Mouse (Mus musculus) kidney, postnatal 4 days (tissue): ENCODE results near the gene Opn4.

ENCODE experiments used
- DNase-seq, 2 experiments: peaks; one replicate each; pipeline ENCODE4 v3.0.0; 2021; ENCODE audit warnings: mixed read lengths in 2 of 2

Gene Opn4

DNA sequence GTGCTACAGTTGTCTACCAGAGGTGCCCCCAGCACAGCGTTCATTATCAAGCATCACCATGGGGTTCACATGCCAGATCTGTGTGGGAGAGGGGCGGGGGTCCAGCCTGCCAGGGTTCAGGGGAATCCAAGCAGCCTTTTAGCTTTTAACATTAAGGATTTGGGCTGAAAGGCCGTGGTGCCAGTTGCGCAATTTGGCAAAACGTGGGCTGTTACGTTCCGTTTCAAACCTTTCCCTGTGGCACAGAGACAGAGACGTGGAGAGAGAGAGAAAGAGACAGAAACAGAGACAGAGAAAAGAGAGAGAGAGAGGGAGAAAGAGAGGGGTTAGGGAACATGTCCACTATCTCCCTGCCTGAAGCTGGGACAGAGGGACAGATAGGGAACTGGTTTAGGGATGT is 38.3 kb downstream of the Opn4 start:
- DNase-seq, result no peak

DNA sequence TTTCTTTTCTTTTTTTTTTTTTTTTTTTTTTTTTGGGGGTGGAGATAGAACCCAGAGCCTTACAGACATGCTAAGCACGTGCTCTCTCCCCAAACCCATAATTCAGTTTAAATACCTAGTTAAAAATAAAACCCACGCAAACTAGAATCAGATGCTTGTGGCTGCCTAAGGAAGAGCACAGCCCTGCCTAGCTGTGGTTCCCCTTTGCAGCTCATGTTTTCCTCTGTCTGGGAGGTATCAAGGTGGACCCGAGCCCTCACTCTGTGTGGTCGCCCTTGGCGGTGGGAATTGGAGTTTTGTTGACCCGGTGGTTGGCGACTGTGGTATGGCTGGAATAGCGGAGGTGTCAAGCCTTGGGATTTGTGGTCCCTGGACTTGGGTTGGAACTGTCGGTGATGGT is 41.0 kb downstream of the Opn4 start:
- no peak for DNase-seq

- peak in 1 of 2 experiments; percentile 39 for DNase-seq
These were observed 44.7 kb downstream of the Opn4 start for GRCm38 (mm10) chr14:34555211-34555610.

DNA sequence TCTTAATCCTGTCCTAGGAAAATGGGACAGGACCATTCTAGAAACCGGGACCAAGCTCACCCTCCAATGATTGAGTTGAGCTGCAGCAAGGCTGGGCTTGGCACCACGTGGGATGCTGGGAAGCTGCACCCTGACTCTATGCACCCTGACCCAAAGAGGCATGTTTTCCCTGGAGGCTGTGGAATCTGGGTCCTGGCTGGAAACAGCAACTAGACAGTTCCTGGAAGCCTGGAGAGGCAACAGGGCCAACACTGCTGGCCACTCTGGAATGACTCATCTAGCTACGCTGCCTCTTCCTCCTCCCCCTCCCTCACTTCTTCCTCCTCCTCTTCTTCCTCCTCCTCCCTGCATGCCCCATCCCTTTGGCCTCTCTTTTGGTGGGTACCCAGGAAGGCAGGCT is 45.9 kb downstream of the Opn4 start:
- peak in 1 of 2 experiments; percentile 34 for DNase-seq

DNA sequence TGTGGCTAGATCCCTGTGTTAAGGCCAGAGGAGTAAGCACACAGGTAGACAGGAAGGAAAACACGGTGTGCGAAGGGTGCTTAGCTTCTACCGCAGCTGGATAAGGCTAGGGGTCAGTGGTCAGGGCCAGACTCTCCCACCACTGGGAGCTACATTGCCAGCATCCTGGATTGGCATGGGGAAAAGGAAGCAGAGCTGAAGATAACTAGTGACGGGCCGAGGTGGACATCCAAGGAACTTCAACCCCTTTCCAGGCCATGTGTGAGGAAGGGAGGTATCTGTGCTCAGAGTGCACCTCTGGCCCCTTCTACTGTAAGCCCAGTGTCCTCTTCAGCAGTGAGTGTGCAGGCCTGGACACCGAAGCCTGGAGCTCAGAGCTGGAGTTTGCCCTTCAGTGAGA is 46.5 kb downstream of the Opn4 start:
- no peak for DNase-seq

DNA sequence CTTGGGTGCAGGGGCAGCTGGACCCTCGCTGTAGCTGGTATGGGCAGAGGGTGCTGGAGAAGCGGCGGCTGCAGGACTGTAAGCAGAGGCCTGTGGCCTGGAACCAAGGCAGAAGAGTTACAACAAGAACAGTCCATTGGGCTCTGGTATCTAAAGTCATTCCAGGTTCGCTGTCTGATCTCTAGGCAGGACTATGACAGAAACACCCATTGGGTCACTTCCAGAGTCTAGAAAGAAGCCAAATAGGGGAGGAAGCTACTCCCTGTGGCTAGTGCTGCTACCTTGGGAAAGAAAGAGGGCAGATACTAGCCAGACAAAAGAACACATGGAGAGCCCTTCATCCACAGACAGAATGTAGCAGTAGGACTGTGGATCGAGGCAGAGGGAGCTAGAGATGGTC is 47.7 kb downstream of the Opn4 start:
- DNase-seq, result no peak

- peak; percentile 88 to 92 for DNase-seq
These were observed 50.8 kb downstream of the Opn4 start for GRCm38 (mm10) chr14:34549004-34549671.

GRCm38 (mm10) chr14:34548391-34549001 is 51.4 kb downstream of the Opn4 start:
- peak; percentile 69 to 79 for DNase-seq

DNA sequence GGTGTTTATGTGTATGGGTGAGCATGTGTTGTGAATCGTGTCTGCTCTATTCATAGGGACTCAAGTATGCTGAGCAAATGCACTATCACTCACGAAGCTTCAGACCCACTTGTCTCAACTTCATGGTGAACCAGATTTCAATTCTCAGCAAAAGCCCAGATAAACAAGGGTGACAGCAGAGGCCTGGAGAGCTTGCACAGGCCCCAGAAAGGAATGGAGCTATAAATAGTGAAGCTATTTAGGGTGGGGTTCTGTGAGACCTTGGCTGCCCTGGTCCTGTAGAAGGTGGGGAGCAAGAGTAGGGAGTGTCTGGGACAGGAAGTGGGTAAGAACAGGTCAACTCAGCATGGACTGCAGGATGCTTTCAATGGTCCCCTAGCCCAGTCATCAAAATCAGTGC is 55.4 kb downstream of the Opn4 start:
- DNase-seq, result no peak

- DNase-seq, result no peak
These were observed 55.9 kb downstream of the Opn4 start for GRCm38 (mm10) chr14:34544001-34544400.

GRCm38 (mm10) chr14:34543596-34543995 is 56.3 kb downstream of the Opn4 start:
- no peak for DNase-seq

- DNase-seq, result no peak
These were observed 58.0 kb downstream of the Opn4 start for GRCm38 (mm10) chr14:34541896-34542295.

- DNase-seq, result peak; percentile 88 to 91
These were observed 59.2 kb downstream of the Opn4 start for GRCm38 (mm10) chr14:34540685-34541162.
